Mouse (Mus musculus): ENCODE results near the gene Ly6g6d.

The Ly6g6d gene

GRCm38 (mm10) chr17:35022541-35023060 is 55.3 kb downstream of the Ly6g6d start:
- no peak for DNase-seq

GRCm38 (mm10) chr17:35021842-35022477 is 55.9 kb downstream of the Ly6g6d start:
- DNase-seq = no peak

Measured in kidney, postnatal 14 days (tissue).